Mouse (Mus musculus) embryonic stem cell, embryonic (primary cell): ENCODE results near the gene Sptbn1.

Experiments
- CTCF ChIA-PET, 4 experiments: fragments of 300-600 bp in 2 of 4; fragments of 350-600 bp in 2 of 4; sonication (Branson Sonifier 250); formaldehyde crosslinking; loops; one replicate each; lab custom pipeline; 2022; ENCODE audit warnings: inconsistent platforms in 2 of 4; lab: Charles Lee
- POLR2A ChIA-PET, 4 experiments: fragments of 300-600 bp in 2 of 4; fragments of 350-600 bp in 2 of 4; sonication (Branson Sonifier 250); formaldehyde crosslinking; loops; one replicate each; lab custom pipeline; 2022; ENCODE audit warnings: antibody characterized with exemption in 4 of 4, inconsistent platforms in 1 of 4; lab: Charles Lee

Gene Sptbn1

DNA sequence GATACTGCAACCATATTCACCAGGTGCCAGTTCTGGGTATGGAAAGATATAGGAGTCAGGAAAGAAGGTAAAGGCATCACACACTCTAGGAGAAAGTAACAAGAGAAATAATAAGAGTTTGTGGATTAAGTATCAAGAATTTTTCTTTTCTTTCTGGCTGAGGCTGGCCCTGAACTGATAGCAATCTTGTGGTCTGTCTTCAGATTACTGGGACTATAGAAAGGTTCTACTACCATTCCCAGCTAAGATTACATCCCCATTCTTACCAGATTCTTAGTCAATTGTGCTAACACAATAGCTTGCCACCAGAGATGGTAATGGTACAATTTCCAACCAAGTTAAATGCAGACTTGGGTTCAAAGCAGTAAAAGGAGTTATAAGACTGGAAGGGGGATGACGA lies 104.1 kb downstream of the Sptbn1 start:
- POLR2A ChIA-PET = interaction anchor here in 2 of 4 experiments (1.2 to 1.6 kb wide), 3 partner anchors 34 to 617 kb away, joined by 3 to 7 read pairs (median 4); no protein-coding TSS in a partner anchor
- CTCF ChIA-PET = no interaction called here

DNA sequence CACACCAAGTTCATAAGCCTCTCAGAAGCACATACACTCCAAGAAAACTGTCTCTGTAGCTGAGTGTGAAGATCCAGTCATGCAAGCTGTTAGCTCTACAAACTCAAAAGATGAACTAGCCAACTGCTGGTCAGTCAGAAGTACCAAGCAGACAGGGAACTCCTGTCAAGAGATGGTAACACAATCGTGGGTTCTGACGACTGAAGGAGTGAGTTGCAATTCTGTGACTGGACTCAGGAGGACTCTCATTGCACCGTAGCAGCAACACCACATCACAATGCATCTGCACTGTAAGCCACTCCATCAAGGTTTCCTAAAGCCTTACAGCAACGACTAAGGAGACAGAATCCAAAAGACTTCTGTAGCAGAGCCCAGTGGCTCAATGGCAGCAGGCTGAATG lies 104.9 kb downstream of the Sptbn1 start:
- ChIA-PET POLR2A (interaction anchor here in 2 of 4 experiments (0.7 to 2.9 kb wide), 3 partner anchors 15 to 36 kb away, joined by 3 to 32 read pairs (median 6); no protein-coding TSS in a partner anchor), CTCF (no interaction called here)

DNA sequence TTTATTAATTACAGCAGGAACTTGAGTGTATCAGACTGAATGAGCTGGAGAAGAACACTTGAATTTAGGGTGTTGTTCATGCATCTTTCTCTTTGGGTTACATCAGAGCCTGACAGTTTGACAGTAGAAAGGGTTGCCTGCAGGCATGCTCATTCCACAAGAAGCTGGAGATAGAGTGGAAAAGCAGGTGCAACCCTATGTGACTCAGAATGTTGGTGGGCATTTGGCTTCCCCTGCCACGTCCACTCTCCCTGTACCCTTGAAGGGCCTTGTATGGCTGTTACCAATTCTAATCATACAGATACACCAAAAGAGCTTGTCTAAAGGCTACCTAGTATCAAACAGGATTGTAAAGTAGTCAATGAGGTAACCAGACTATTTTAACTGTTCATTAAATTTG lies 106.2 kb downstream of the Sptbn1 start:
- ChIA-PET POLR2A (interaction anchor here in 3 of 4 experiments (0.6 to 2.9 kb wide), 11 partner anchors 9 to 167 kb away, joined by 3 to 32 read pairs (median 5); no protein-coding TSS in a partner anchor), CTCF (interaction anchor here in 2 of 4 experiments (0.6 to 1.2 kb wide), 2 partner anchors 9 to 61 kb away, joined by 3 to 4 read pairs; no protein-coding TSS in a partner anchor)

DNA sequence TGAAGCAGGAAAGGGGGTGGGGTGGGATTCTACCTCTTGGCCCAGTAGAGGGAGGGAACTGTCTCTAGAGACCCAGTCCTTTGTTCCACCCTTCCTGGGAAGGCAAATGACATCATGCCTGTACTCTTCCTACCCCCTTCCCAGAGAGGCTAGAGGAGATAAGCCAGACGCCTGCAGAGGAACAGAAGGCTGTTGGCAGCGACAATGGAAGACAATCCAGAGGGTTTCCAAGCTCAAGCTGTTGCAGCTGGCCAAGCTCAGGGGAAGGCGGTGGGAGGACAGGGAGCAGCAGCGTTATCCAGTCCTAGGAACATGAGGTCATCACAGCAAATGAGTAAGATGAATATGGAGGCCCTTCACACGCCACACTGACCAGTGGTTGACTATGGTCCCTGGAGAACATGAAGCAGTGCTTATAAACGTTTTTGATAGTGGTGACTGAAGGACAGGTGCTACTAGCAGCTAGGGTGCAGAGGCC lies 106.8 kb downstream of the Sptbn1 start:
- ChIA-PET CTCF (interaction anchor here in 1 of 4 experiments (1.2 kb wide), 1 partner anchor 62 kb away, joined by 4 read pairs; no protein-coding TSS in a partner anchor), POLR2A (interaction anchor here in 3 of 4 experiments (0.6 to 2.9 kb wide), 18 partner anchors 9 to 166 kb away, joined by 3 to 32 read pairs (median 4); no protein-coding TSS in a partner anchor)

DNA sequence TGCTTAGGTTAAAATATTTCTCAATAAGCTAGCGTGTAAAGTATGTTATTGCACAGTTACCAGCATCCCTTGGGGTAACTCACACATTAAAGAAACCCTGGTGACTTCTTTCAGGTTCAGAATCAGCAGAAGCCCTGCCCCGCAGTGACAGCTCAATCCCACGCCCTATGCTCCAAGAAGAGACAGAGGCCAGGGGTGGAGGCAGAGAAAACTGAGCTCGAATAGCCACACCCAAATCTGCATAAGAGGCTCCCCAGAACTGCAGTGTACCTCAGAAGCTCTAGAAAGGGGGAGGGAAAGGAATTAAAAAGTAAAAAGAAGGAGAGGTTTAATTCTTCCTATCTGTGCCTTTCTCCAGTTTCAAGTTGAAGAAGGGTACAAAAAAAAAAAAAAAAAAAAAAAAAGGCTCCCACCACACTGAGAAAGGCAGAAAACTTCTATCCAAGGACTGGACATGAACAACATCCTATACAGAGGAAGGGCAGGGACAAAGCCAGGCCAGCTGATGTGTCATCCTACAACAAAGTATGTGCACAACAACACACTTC lies 107.3 kb downstream of the Sptbn1 start:
- POLR2A ChIA-PET = interaction anchor here in 3 of 4 experiments (0.6 to 2.9 kb wide), 16 partner anchors 9 to 514 kb away, joined by 3 to 32 read pairs (median 6); no protein-coding TSS in a partner anchor
- CTCF ChIA-PET = interaction anchor here in 1 of 4 experiments (1.2 kb wide), 1 partner anchor 62 kb away, joined by 4 read pairs; no protein-coding TSS in a partner anchor

DNA sequence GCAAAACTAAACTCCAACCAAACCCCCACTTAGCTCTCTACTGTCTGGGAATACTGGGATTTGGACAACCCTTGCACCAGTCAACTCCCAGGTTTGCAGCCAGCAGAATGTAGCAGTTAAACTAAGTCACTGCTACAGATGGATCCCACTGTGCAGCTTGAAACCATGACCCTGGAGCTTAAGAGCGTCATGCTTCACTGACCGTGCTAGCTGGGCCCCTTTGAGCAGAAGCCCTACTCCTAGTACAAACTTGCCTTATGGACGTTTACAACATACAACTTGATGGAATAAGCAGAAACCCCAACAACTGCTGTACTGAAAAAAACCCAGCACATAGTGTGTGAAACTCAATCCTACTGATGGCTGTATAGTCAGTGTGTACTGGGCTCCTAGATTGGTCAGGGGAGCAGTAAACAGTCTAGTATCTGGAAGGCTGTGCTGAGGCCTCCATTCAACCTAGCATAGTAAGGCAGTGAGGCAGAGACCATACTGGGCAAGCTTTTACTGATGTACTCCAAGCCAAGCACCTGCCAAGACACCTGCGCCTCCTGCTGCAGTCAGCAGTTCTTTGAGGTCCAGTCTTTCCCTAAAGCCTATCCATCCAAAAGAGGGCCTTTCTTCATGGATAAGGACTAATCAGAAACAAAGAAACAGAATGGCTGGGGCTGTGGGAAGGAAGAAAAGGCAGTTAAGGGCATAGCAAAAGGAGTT lies 108.3 kb downstream of the Sptbn1 start:
- ChIA-PET POLR2A (interaction anchor here in 3 of 4 experiments (0.9 to 2.4 kb wide), 6 partner anchors 14 to 42 kb away, joined by 3 to 13 read pairs (median 5); no protein-coding TSS in a partner anchor), CTCF (no interaction called here)

DNA sequence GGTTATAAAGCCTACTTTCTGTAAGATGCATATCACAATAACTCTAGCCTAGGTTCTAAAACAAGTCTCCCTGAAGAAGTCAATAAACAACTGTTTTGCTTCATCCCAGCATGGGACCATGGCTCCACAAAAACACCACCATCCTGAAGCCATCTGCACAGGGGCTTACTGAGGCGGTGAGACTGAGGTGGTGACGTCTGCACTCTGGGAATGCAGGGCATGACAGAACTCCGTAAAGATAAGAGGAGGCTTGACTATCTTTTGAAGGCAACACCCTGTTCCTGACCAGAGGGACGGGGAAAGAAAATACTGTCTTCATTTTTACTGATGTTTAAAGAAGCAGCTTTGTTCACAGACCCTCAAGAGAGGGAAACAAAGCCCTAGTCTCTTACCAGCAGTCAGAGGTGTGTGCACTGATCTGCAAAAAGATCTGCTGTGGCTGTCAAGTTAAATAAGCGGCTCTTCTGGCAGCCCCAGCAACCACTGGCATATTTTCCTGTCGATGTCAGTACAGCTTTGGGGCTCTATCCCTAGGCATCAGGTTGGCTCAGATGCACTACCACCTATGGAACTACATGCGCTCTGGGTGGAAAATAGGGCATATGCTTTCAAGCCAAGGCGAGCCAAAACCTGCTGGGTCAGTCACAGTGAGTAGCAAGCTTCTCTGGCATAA lies 109.8 kb downstream of the Sptbn1 start:
- ChIA-PET CTCF (no interaction called here), POLR2A (interaction anchor here (0.6 to 2.4 kb wide), 7 partner anchors 17 to 334 kb away, joined by 3 to 13 read pairs (median 5); no protein-coding TSS in a partner anchor)

DNA sequence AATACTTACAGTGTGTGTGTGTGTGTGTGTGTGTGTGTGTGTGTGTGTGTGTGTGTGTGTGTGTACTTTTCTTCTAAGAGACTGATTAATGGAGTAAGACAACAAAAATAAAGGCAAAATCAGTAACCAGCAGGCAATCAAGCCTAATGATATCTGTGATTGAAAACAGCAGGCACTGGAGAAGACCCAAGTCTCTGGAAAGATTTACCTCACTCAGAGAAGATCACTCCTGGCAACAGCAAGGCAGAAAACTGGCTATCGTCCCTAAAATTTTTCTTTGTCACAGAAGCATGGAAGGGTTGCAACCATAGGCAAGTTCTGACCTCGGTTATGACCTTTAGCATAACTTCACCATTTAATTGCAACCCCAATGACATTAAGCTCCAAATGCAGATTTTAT lies 112.1 kb downstream of the Sptbn1 start:
- CTCF ChIA-PET = no interaction called here
- POLR2A ChIA-PET = interaction anchor here in 1 of 4 experiments (1.2 to 1.4 kb wide), 2 partner anchors 28 to 38 kb away, joined by 3 read pairs; no protein-coding TSS in a partner anchor

DNA sequence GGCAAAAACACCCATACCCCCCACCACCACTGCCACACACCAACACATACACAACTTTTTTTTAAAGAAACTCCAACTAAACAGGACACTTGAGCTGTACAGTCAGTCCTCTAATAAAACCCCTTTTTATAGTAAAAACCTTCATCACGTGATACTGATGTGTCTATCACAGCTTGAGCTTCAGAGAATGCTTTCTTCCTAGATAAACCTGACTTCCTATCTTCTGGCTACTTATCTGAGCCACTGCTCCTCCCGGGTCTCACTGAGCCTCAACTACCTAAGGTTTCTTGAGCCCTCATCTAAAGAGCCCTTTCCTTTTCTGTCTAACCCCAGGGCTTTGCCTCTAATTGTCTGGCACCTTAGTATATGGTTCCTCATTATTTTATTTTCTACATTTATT lies 113.0 kb downstream of the Sptbn1 start:
- ChIA-PET POLR2A (interaction anchor here in 1 of 4 experiments (1.2 to 1.4 kb wide), 2 partner anchors 28 to 37 kb away, joined by 3 read pairs; no protein-coding TSS in a partner anchor), CTCF (no interaction called here)

DNA sequence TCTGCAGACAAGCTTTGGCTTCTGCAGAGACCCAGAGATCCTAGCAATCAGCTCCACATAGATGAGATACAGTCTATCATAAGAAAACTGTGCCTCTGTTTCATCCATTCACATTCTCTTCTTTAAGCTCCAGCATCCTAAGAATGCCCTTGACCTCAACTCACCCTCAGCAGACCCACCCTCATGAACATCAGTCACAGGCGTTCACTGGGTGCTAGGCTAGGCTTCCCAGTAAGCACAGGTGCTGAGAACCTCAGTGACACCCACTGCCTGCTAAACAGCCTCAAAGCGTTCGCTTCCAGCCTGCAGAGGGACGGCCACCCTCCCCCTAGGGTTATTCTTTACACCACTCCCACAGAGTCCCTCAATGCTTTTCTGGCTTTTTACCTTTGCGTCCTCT lies 119.1 kb downstream of the Sptbn1 start:
- ChIA-PET POLR2A (interaction anchor here in 2 of 4 experiments (0.6 to 1.5 kb wide), 6 partner anchors 12 to 141 kb away, joined by 3 to 5 read pairs (median 3); no protein-coding TSS in a partner anchor), CTCF (no interaction called here)

DNA sequence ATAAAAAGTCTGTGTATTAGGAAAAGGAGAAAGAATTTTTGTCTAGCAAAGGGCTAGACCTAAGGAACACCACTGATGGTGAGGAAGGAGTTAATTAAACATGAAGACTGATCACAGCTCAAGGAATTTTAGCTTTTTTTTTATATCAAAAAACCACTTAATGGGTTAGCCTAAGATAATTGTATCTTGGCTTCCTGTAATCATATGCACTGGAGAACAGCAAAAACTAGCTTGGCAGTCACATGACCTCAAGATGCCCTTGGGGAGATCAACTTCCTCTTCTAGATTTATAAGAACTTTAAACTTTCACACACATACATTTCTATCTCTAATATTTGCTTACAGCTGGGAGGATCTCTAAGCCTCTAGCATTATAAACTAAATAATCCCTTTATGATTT lies 119.6 kb downstream of the Sptbn1 start:
- CTCF ChIA-PET = no interaction called here
- POLR2A ChIA-PET = interaction anchor here in 2 of 4 experiments (0.7 to 1.5 kb wide), 5 partner anchors 13 to 74 kb away, joined by 3 to 5 read pairs (median 3); no protein-coding TSS in a partner anchor

DNA sequence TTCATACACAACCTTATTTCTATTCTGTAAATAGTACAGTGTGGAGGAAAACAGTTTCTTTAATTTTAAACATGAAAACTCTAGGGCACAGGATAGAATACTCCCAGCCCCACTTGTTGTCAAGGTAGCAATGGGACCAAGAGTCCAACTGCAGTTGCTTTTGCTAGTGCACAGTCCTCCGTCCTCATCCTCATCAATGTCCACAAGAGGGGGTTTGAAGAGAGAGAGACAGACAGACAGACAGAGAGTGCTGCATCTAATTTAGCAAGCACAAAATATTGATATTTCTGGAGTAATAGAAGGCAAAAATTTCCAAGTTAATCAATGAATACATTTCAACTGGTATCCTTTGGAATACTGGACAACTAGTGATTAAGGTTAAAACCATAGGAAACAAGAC lies 120.1 kb downstream of the Sptbn1 start:
- CTCF ChIA-PET = no interaction called here
- POLR2A ChIA-PET = interaction anchor here in 2 of 4 experiments (0.7 to 1.5 kb wide), 3 partner anchors 29 to 75 kb away, joined by 3 to 4 read pairs (median 3); no protein-coding TSS in a partner anchor

DNA sequence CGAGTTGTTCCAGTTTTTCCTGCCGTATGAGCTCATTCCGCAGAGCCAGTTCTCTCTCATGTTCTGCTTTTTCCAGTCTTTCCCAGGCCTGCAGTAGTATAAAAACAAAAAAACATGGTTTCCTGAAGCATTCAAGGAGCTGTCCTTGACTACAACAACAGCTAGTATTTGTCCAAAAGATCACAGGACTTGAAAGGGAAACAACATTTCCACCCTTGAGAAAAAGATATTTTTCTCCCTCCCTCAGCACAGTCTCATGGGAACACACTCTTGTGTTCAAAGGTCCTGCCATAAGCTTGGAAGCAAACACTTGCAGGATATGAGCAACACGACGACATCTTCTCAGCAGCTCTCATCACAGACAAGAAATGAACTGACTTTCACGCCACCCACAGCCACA lies 124.9 kb downstream of the Sptbn1 start:
- ChIA-PET CTCF (no interaction called here), POLR2A (interaction anchor here in 3 of 4 experiments (0.9 to 1.7 kb wide), 5 partner anchors 9 to 56 kb away, joined by 3 to 6 read pairs (median 3); no protein-coding TSS in a partner anchor)

DNA sequence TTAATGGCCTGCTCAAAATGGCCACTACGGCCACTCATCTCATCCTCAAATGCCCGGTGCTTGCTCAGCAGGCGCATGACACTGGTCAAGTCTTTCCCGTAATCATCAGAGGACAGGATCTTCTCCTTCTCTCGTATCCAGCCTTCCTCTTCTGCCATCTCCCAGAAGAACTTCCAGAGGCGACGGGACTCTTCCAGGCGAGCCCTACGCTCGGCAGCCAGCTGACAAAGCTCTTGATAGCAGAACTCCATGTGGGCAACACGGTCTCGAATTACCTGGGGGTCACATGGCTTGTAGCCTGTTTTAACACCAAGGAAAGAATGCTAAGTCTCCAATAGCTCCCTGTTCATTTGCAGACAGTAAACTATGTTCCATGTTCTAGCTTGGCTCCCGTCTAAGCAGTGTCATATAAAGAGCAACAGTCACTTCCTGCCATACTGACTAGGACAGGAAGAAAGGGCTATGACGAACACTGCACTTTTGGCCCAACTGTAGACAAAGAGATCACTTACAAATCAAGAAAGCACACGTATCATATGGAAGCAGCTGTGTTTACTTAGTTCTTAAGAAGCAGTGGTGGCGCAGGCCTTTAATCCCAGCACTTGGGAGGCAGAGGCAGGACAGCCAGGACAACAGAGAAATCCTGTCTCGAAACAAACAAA lies 128.7 kb downstream of the Sptbn1 start:
- ChIA-PET POLR2A (interaction anchor here in 2 of 4 experiments (1.0 to 1.2 kb wide), 2 partner anchors 13 to 59 kb away, joined by 3 to 7 read pairs; no protein-coding TSS in a partner anchor), CTCF (no interaction called here)

DNA sequence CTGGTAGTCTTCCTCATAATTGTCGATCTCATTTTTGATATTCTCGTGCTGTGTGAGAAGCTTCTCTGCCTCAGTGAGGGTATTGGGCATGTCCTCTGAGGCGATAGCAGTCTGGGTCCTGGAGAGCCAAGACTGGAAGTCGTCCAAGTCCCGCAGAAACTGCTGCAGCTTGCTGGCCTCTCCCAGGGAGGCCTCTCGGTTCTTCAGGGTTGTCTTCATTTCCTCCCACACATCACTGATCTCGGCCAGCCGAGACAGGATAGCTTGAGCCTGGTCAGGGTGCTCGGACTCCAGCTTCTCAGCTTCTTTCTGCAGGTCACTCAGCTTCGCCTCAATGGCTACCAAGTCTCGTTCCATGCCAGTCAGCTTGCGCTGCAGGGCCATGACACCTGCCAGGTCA lies 130.9 kb downstream of the Sptbn1 start:
- CTCF ChIA-PET = no interaction called here
- POLR2A ChIA-PET = interaction anchor here in 1 of 4 experiments (0.7 to 2.6 kb wide), 3 partner anchors 9 to 18 kb away, joined by 3 to 11 read pairs (median 3); no protein-coding TSS in a partner anchor

DNA sequence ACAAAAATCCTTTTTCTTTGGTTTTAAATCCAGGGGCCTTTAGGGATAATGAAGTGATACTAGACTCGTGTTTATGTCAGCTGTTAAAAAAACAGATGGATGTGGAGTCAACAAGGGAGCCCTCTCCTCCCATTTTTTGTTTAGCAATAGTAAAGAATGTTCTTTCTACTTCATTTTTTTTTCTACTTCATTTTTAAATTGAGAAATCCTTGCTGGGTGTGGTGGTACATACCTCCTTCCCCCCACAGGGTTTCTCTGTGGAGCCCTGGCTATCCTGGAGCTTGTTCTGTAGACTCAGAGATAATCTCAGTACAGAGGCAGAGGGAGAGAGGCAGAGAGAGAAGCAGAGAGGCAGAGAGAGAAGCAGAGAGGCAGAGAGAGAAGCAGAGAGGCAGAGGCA lies 133.9 kb downstream of the Sptbn1 start:
- ChIA-PET CTCF (no interaction called here), POLR2A (interaction anchor here in 1 of 4 experiments (1.1 kb wide), 1 partner anchor 8 kb away, joined by 3 read pairs; no protein-coding TSS in a partner anchor)

DNA sequence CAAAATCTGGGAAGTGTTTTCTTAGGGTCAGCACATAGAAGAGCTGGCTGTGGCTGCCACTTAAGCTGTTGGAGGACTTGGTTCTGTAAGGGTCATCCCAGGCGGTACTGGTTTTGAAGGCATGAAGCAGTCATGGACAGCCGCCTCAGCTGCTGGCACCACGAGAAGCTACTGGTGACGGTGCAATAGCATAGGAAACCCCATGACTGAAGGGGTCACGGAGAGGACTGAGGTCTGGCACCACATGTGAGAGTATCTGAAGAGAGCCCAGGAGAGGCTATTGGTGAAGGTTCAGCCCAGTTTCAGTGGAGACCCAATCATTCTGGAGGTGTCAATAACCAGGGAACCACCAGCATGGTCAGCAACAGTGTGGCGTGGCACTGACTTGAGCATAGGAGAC lies 135.4 kb downstream of the Sptbn1 start:
- CTCF ChIA-PET = no interaction called here
- POLR2A ChIA-PET = interaction anchor here in 1 of 4 experiments (0.7 kb wide), 1 partner anchor 50 kb away, joined by 3 read pairs; no protein-coding TSS in a partner anchor

DNA sequence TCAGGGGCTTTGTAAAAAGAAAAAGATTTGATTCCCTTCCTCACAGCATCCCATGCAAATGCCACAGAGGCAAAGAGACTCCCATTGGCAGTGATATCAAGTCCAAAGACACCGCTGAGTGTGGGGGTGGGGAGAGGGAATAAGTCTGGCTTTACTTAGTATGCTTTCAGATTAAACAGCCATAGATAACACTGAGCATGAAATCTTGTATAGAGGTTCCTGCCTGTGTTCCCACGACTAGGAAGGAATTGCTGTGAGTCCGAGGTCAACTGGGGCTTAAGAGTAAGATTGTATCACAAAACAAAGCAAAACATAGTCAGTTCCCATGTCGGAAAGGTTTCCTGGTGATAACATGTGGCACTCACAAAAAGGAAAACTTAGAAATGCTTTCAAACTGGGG lies 136.3 kb downstream of the Sptbn1 start:
- CTCF ChIA-PET = no interaction called here
- POLR2A ChIA-PET = no interaction called here
